Mouse (Mus musculus) liver, embryonic 18 days (tissue): ENCODE measurements around the gene Prf1. TPM values are rescaled to one million over a fixed set of nuclear protein-coding genes. Genes with fewer than 3 reads are reported as not detected.

Source experiments
- polyA plus RNA-seq: library from polyadenylated mRNA; depleted of rRNA; stranded (reverse); fragments of >200 nt; gene quantifications from 2 replicates; pipeline ENCODE4 v1.2.3, GENCODE M21; 2012; rRNA removed

Gene Prf1
- 0.07 and 0.16 TPM in 2 replicates for polyA plus RNA-seq

GRCm38 (mm10) chr10:61297477-61297876, at the start of gene Prf1:
TSS of gene Prf1 (plus strand) at chr10:61297833.

GRCm38 (mm10) chr10:61273081-61273843, 24.4 kb upstream of the Prf1 start, which contains the start of gene Adamts14:
TSS of gene Adamts14 (minus strand) at chr10:61273438.

Other genes starting within 250 kb of the Prf1 start
- 191 and 213 TPM in 2 replicates for gene Pcbd1, start 208.5 kb upstream of the Prf1 start, polyA plus RNA-seq
- gene Sgpl1, start 150.1 kb upstream of the Prf1 start, polyA plus RNA-seq: 14.5 and 15.1 TPM in 2 replicates
- gene Tbata, start 125.9 kb upstream of the Prf1 start, polyA plus RNA-seq: not detected in 2 replicates
- 0.70 and 0.85 TPM in 2 replicates for gene Adamts14, start 24.4 kb upstream of the Prf1 start, polyA plus RNA-seq
- gene Pald1, start 85.7 kb downstream of the Prf1 start, polyA plus RNA-seq: 4.2 and 4.8 TPM in 2 replicates
- 0.18 and 0.23 TPM in 2 replicates for gene Nodal, start 120.1 kb downstream of the Prf1 start, polyA plus RNA-seq
- gene Eif4ebp2, start 154.8 kb downstream of the Prf1 start, polyA plus RNA-seq: 22.8 and 26.8 TPM in 2 replicates
- 3.7 TPM in 2 replicates for gene Lrrc20, start 178.0 kb downstream of the Prf1 start, polyA plus RNA-seq